Mouse (Mus musculus): ENCODE results near the gene Rbm20. TPM values are rescaled to one million over a fixed set of nuclear protein-coding genes. Genes with fewer than 3 reads are reported as not detected.
"Not testable (repeated sequence)": the region's sequence is repeated elsewhere in the genome, so short reads cannot be mapped to it uniquely, and the experiment has no call there.

Gene Rbm20
- total RNA-seq (2021), result 1 to 10 TPM; 2.7 to 4.0 TPM
- long read RNA-seq, experiment 1, partial matches to known transcripts, result 0 of 4 reads
- long read RNA-seq, experiment 1, other reads (novel, unspliced or antisense), result 4 of 4 reads
- long read RNA-seq, experiment 2, partial matches to known transcripts, result 0 of 5 reads
- long read RNA-seq, experiment 2, other reads (novel, unspliced or antisense), result 5 of 5 reads

GRCm38 (mm10) chr19:53676718-53677634 is at the start of gene Rbm20:
Gene Rbm20 (plus strand): TSS chr19:53677306.
- peak in 1 of 2 experiments; percentile 12 for DNase-seq (ENCODE audit: low spot score in 2 of 2)

- no peak for DNase-seq (ENCODE audit: low spot score in 2 of 2)
Observed at GRCm38 (mm10) chr19:53638041-53638440, 39.1 kb upstream of the Rbm20 start.

- DNase-seq (ENCODE audit: low spot score in 2 of 2), result no peak
Observed at GRCm38 (mm10) chr19:53638727-53639126, 38.4 kb upstream of the Rbm20 start.

DNA sequence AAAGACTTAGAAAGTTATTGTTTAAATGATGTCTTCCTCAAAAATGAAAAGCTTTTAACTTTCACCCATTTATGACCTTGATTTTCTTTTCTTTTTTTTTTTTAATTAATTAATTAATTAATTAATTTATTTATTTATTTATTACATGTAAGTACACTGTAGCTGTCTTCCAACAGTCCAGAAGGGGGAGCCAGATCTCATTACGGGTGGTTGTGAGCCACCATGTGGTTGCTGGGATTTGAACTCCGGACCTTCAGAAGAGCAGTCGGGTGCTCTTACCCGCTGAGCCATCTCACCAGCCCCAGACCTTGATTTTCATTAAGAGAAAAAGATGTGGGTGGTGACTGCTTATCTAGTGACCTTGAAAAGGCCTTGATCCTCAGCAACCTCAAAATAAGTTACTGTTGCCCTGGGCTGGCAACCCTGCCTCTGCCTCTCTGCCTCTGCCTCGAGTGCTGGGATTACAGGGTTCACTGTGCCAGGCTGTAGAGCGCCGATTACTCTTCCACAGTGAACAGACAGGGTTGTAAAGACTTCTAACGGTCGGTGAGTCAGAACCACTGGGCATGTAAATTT is 33.0 kb upstream of the Rbm20 start:
- no peak for DNase-seq (ENCODE audit: low spot score in 2 of 2)

DNA sequence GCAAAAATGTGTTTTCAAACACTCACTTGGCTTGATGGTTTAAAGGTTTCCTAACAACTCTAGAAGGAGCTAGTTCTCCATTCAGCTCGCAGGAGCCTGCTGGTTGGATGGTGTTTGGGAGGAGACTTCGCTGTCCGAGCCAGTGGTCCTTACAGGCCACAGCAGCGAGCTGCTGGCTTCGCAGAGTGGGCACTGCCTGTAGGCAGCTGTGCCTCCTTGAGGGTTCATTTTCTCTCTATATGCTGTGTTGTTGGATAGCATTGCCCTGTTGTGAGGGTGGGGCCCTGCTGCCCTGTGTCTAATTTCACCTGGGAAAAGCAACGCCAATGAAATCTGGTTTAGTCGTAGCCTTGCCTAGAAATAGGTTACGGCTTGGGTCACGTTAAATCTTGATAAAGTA is 29.8 kb upstream of the Rbm20 start:
- no peak for DNase-seq (ENCODE audit: low spot score in 2 of 2)

- no peak for DNase-seq (ENCODE audit: low spot score in 2 of 2)
Observed at GRCm38 (mm10) chr19:53648056-53648455, 29.1 kb upstream of the Rbm20 start.

GRCm38 (mm10) chr19:53648802-53649236 is 28.3 kb upstream of the Rbm20 start:
- DNase-seq (ENCODE audit: low spot score in 2 of 2), result peak in 1 of 2 experiments; percentile 56

DNA sequence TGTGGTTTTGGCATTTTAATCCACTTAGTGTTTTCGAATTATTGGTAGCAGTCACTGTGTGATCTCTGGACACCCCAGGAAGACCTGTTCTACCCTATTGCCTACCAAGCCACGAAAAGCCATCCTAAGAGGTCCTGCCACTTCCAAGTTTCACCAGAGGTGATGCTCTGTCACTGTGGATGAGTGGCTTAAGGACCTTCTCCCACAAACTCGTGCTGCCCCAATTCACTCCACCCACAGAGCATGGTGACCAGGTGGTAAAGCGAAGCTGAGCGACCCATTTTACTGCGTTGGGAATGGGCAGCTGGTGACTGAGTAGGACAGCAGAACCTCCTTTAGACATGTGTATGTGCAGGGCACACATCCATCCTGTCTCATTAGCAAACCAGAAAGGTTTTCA is 27.7 kb upstream of the Rbm20 start:
- DNase-seq (ENCODE audit: low spot score in 2 of 2), result no peak

GRCm38 (mm10) chr19:53649802-53650201 is 27.3 kb upstream of the Rbm20 start:
- no peak for DNase-seq (ENCODE audit: low spot score in 2 of 2)

GRCm38 (mm10) chr19:53650921-53651320 is 26.2 kb upstream of the Rbm20 start:
- no peak for DNase-seq (ENCODE audit: low spot score in 2 of 2)

DNA sequence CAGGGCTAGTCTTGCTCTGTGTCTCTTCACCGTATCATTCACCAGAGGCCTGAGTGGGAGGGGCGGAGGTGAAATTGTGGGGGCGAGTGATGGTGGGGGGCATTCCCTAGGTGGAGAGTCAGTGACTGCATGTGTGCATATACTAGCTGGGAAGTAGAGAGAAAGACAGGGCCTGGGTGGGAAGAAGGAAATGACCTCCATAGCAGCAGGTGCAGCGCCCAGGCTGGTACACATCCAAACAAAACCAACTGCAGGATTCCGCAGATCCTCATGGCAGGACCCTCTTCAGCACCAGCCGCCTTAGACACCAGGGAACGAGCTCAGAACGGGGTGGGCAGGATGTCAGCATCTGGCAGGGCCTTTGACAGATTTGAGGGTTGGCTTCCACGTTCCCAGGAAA is 24.8 kb upstream of the Rbm20 start:
- no peak for DNase-seq (ENCODE audit: low spot score in 2 of 2)

- DNase-seq (ENCODE audit: low spot score in 2 of 2), result no peak
Observed at GRCm38 (mm10) chr19:53653624-53654467, 23.3 kb upstream of the Rbm20 start.

GRCm38 (mm10) chr19:53656443-53656842 is 20.7 kb upstream of the Rbm20 start:
- not testable (repeated sequence) for DNase-seq (ENCODE audit: low spot score in 2 of 2)

DNA sequence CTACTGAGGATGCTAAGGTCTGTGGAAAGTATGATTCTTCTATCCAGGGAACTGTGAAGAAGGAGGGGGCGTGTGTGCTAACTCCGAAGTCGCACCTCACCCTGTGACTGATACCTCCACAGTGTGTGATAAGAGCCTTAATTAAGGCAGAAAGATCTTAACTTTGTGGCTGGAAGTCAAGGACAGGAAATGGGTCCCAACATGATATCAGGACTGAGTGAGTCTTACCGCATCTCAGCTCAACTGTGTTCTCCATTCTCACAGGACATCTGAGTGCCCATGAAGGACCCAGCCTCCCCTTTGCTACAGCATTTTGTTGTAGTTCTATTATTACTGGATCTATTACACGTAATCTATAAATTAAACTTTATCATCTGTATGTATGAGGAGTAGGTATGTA is 19.7 kb upstream of the Rbm20 start:
- no peak for DNase-seq (ENCODE audit: low spot score in 2 of 2)

DNA sequence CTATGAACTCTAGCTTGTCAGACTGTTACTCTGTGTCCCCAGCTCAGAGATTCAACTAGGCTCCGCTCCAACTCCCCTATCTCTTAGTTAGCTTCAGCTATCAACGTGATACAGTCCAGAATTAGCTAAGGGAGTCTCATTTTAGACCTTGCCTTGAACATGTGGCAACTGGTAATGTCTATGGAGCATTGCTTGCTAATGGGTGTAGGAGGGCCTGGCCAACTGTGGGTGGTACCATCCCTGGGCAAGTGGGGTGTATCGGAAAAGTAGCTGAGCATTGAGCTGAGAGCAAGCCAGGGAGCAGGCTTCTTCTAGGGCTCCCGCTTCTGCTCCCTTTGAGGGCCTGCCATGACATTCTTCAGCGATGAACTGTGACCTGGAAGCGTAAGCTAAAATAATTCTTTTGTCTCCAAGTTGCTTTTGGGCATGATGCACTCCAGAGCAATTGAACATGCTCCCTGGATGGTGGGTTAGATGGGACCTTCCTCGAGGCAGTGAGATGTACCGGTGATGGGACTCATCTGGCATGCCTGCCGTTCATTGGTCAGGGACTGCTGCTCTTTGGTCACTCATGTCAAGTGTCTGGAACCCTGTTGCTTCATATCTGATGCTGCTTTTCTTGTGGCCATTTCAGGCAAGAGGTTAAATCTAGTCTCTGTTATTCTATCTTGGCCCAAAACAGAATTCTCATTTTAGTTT is 16.2 kb upstream of the Rbm20 start:
- no peak for DNase-seq (ENCODE audit: low spot score in 2 of 2)

DNA sequence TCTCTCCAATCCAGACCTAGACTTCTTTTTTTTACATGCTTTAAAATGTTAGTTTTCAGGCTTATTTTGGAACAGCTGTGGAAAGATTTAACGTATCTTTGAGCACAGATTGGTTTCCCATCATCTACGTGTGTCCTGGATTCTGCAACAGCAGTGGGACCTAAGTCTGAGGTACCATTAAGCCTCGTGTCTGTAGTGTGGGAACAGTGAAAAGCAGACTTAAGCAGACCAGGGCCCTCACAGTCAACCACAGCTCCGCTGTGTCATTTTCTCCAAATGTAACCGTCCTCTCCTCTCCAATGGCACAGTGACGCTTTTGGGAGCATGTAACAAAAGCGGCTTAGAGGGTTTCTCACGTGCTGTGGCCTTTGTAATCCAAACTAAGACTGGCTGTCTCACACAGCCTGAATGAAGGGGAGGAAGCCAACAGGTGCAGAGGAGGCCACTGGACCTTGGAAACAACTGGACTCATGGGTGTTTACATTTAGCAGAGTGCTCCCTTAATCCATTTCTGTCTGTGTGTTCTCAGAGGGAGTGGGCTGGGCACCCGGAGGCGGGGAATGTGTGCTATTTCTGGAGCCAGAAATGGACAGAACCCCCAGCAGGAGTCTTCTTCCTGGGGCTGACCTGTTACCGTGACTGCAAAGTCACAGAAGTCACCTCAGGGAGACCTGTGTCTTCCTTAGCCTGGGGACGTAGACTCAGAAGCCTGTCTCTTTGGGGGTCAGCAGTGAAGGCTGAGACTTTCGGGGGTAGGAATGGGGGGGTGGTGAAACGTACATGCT is 15.0 kb upstream of the Rbm20 start:
- no peak for DNase-seq (ENCODE audit: low spot score in 2 of 2)

GRCm38 (mm10) chr19:53664831-53665230 is 12.3 kb upstream of the Rbm20 start:
- DNase-seq (ENCODE audit: low spot score in 2 of 2), result no peak

GRCm38 (mm10) chr19:53665391-53665790 is 11.7 kb upstream of the Rbm20 start:
- DNase-seq (ENCODE audit: low spot score in 2 of 2), result no peak

- no peak for DNase-seq (ENCODE audit: low spot score in 2 of 2)
Observed at GRCm38 (mm10) chr19:53666708-53667107, 10.4 kb upstream of the Rbm20 start.

DNA sequence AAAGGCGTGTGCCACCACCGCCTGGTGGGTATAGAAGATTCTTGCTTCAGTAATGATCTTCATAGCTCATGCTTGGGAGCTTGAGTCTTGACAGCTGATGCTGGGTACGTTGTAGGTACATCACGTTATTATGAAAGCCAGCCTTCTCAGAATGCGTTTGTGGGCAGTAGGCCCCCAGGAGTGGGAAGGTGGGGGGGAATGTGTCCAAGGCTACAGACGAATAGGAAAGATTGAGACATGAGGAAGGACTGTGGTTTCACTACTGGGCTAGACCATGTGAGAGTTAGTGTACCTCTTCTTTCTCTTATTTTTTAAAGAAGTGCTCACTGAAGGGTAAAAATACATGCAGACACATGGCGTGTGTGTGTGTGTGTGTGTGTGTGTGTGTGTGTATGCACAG is 8.3 kb upstream of the Rbm20 start:
- no peak for DNase-seq (ENCODE audit: low spot score in 2 of 2)

All from adrenal gland, postnatal 4 days (tissue).